Mouse (Mus musculus) brain, embryonic 14.5 days (tissue): ENCODE measurements at regions not wholly inside any gene's neighbourhood (a gene's known extent, or its start where the extent isn't known, plus 50 kb on each side); places are given as distances from the start of the nearest gene placed in this dataset.

ENCODE experiments used
- CTCF ChIP-seq: fragments of 200-500 bp; IDR thresholded peaks from 2 replicates; pipeline ENCODE4 v1.5.1; 2012; ENCODE audit warnings: inconsistent platforms, mild to moderate bottlenecking, moderate library complexity, borderline replicate concordance; ENCODE audit not compliant: insufficient read depth, insufficient read length; ENCODE audit errors: extremely low read depth
- POLR2A ChIP-seq: fragments of 200-500 bp; IDR thresholded peaks from 2 replicates; pipeline ENCODE4 v1.6.1; 2012; ENCODE audit warnings: mild to moderate bottlenecking, inconsistent platforms, borderline replicate concordance; ENCODE audit not compliant: poor library complexity, insufficient read depth, insufficient read length, severe bottlenecking; ENCODE audit errors: extremely low read depth

DNA sequence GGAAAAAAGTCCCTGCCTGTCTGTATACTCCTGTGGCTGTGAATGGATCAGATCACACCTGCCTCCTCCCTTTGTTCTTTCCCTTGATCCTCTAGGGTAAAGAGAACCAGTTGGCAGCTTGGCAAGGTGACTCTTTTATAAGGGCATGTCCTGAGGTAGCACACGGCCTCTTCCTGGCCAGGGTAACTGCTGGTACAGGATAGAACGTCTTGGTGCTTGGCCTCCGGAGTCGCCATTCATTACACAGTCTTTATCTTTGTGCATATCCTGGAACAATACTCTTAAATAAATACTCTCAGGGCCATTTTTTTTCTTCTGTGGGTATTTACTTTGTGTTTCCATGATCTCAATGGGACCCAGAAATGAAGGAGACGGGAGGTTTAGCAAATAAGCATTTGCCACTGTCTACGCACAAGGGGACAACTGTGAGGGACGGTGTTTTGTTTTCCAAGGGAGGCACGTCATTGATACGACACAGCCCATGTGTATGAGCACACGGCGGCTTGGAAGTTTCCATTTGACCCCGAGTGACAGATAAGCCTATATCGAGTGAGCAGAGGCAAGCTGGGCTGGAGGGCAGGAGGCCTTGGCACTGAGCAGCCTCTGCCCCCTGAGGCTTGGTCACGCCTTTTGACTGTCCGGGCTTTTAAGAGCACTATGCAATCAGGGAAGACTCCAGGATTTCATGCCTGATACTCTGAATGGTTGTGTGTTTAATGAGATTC lies 151.1 kb downstream of the Irs2 start:
- no peak for TF ChIP-seq POLR2A
- TF ChIP-seq CTCF, result no peak
